Mouse (Mus musculus) heart, embryonic 14.5 days (tissue): ENCODE data around the gene D930007J09Rik. TPM values are rescaled to one million over a fixed set of nuclear protein-coding genes. Genes with fewer than 3 reads are reported as not detected.

Source experiments
- ATAC-seq: fragments of 200-750 bp; cut with Nextera tagmentation; 2 replicates; pipeline ENCODE4 v1.8.0; 2017; ENCODE audit warnings: low read depth, moderate TSS enrichment; ENCODE audit not compliant: insufficient number of reproducible peaks, insufficient read depth, low FRiP score
- H3K27ac ChIP-seq, 2 experiments: fragments of 200-500 bp in 1 of 2; fragments of 300-500 bp in 1 of 2; sonication (generic) in 1 of 2; replicated peaks in 1 of 2; 2 replicates each; pipeline ENCODE4 v1.5.1; 2012 to 2014; ENCODE audit warnings: low read depth in 2 of 2, low read length in 2 of 2, control low read depth in 1 of 2, mild to moderate bottlenecking in 1 of 2, mixed read lengths in 1 of 2; ENCODE audit not compliant: control insufficient read depth in 1 of 2, insufficient read depth in 1 of 2
- H3K27me3 ChIP-seq: fragments of 300-500 bp; sonication (generic); 2 replicates; pipeline ENCODE4 v1.6.1; 2014; ENCODE audit warnings: mild to moderate bottlenecking, low read length, control low read depth; ENCODE audit not compliant: control insufficient read depth, insufficient read depth
- H3K36me3 ChIP-seq: fragments of 300-500 bp; sonication (generic); 2 replicates; pipeline ENCODE4 v1.6.1; 2014; ENCODE audit warnings: mild to moderate bottlenecking, control low read depth, low read length, mixed read lengths; ENCODE audit not compliant: control insufficient read depth, insufficient read depth
- H3K4me1 ChIP-seq, 2 experiments: fragments of 200-500 bp in 1 of 2; fragments of 300-500 bp in 1 of 2; sonication (generic) in 1 of 2; 2 replicates each; pipeline ENCODE4 v1.6.1; 2012 to 2014; ENCODE audit warnings: low read length in 2 of 2, control low read depth in 1 of 2, mixed read lengths in 1 of 2; ENCODE audit not compliant: control insufficient read depth in 2 of 2, insufficient read depth in 2 of 2
- H3K4me2 ChIP-seq: fragments of 300-500 bp; sonication (generic); 2 replicates; pipeline ENCODE4 v1.6.1; 2014; ENCODE audit warnings: mild to moderate bottlenecking, low read length
- H3K4me3 ChIP-seq, 2 experiments: fragments of 200-500 bp in 1 of 2; fragments of 300-500 bp in 1 of 2; sonication (generic) in 1 of 2; 2 replicates each; pipeline ENCODE4 v1.5.1; 2012 to 2014; ENCODE audit warnings: low read length in 2 of 2, mild to moderate bottlenecking in 2 of 2, control low read depth in 1 of 2, low read depth in 1 of 2, moderate library complexity in 1 of 2; ENCODE audit not compliant: control insufficient read depth in 1 of 2, insufficient read depth in 1 of 2
- H3K9ac ChIP-seq: fragments of 300-500 bp; sonication (generic); 2 replicates; pipeline ENCODE4 v1.6.1; 2014; ENCODE audit warnings: mild to moderate bottlenecking, low read length
- H3K9me3 ChIP-seq: fragments of 300-500 bp; sonication (generic); 2 replicates; pipeline ENCODE4 v1.6.1; 2016; ENCODE audit warnings: low read length, control low read depth; ENCODE audit not compliant: control insufficient read depth
- WGBS: fragments of 180-500 bp; shearing (Covaris S2); extraction: QIAGEN DNeasy Blood & Tissue Kit; methylation state at CpG from one replicate; pipeline ENCODE4 v1.1.7; 2014; 5-methylcytosine and 5-hydroxymethylcytosine counted together
- polyA plus RNA-seq: library from polyadenylated mRNA; unstranded; fragments of >200 nt; fragmentation: Nextera tagmentation; extraction: Ambion mirVana; gene quantifications from 2 replicates; pipeline ENCODE4 v1.2.1, GENCODE M21; 2014

The D930007J09Rik gene
- polyA plus RNA-seq, 1 experiment from 2014 or later: not detected

- ATAC-seq: no peak
- Histone ChIP-seq H3K9ac (no peak overlapping the region), H3K27ac (no peak overlapping the region), H3K27me3 (no peaks in the 10 kb centered on the region), H3K4me3 (no peak overlapping the region), H3K9me3 (no peaks in the 10 kb centered on the region), H3K36me3 (peaks cover 7% of the 10 kb centered on the region; the same call in 1 of the 2 replicates), H3K4me1 (no peaks in the 10 kb centered on the region), H3K4me2 (no peak overlapping the region)
- WGBS: 83% methylated on average over 3 of the region's 3 CpGs
Measured at GRCm38 (mm10) chr13:32827111-32827822, 24.6 kb upstream of the D930007J09Rik start.

DNA sequence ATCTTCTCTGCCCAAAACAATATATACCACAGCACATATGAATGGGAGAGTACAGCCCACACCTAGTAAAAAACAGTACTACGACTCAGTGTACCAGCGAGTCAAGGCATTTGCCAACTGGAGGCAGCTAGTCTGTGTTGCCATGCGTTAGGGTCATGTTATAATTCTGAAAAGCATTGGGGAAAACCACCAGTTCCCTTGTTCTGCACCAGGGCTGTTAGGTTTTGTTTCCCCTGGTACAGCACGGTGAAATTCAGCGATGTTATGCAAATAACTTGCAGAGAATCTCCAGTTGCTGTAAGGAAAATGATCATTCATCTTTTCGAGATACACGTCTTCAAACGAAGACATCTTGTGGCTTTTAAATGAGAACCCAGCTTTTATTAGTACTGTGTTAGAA is 22.9 kb upstream of the D930007J09Rik start:
- H3K4me3 ChIP-seq: no peak overlapping the region
- no peak for ATAC-seq
- WGBS: 87% methylated on average over 8 of the region's 8 CpGs

GRCm38 (mm10) chr13:32824377-32825330 is 22.0 kb upstream of the D930007J09Rik start:
- H3K4me1 ChIP-seq: no peaks in the 10 kb centered on the region
- no peak overlapping the region for H3K27ac ChIP-seq
- H3K9me3 ChIP-seq: no peaks in the 10 kb centered on the region
- H3K4me3 ChIP-seq: no peak overlapping the region
- no peaks in the 10 kb centered on the region for H3K27me3 ChIP-seq
- H3K36me3 ChIP-seq: peaks cover 33% of the 10 kb centered on the region
- H3K4me2 ChIP-seq: no peak overlapping the region
- H3K9ac ChIP-seq: no peak overlapping the region
- ATAC-seq: no peak
- WGBS: 83% methylated on average over 6 of the region's 6 CpGs

More for the DNA sequence above, 22.9 kb upstream of the D930007J09Rik start:
- Histone ChIP-seq H3K9ac (no peak overlapping the region), H3K36me3 (peaks cover 24% of the 10 kb centered on the region), H3K9me3 (no peaks in the 10 kb centered on the region), H3K4me1 (no peaks in the 10 kb centered on the region), H3K4me2 (no peak overlapping the region), H3K27ac (no peak overlapping the region), H3K27me3 (no peaks in the 10 kb centered on the region)

GRCm38 (mm10) chr13:32823126-32823525 is 20.5 kb upstream of the D930007J09Rik start:
- no peak overlapping the region for H3K9ac ChIP-seq
- no peaks in the 10 kb centered on the region for H3K9me3 ChIP-seq
- no peak overlapping the region for H3K4me2 ChIP-seq
- no peak for ATAC-seq
- H3K27me3 ChIP-seq: no peaks in the 10 kb centered on the region
- peaks cover 48% of the 10 kb centered on the region for H3K36me3 ChIP-seq
- no peak overlapping the region for H3K4me3 ChIP-seq
- H3K4me1 ChIP-seq: no peaks in the 10 kb centered on the region
- no peak overlapping the region for H3K27ac ChIP-seq
- WGBS: 70% methylated on average over 6 of the region's 6 CpGs

- peaks cover 62% of the 10 kb centered on the region for H3K36me3 ChIP-seq
- H3K4me2 ChIP-seq: no peak overlapping the region
- no peaks in the 10 kb centered on the region for H3K27me3 ChIP-seq
- H3K27ac ChIP-seq: no peak overlapping the region
- H3K4me1 ChIP-seq: no peaks in the 10 kb centered on the region
- H3K9me3 ChIP-seq: no peaks in the 10 kb centered on the region
- no peak overlapping the region for H3K9ac ChIP-seq
- WGBS: 97% methylated on average over 4 of the region's 4 CpGs
- H3K4me3 ChIP-seq: no peak overlapping the region
- no peak for ATAC-seq
Measured at GRCm38 (mm10) chr13:32821671-32822070, 19.0 kb upstream of the D930007J09Rik start.

GRCm38 (mm10) chr13:32819926-32820325 is 17.3 kb upstream of the D930007J09Rik start:
- no peaks in the 10 kb centered on the region for H3K27me3 ChIP-seq
- H3K27ac ChIP-seq: no peak overlapping the region
- H3K4me2 ChIP-seq: no peak overlapping the region
- peaks cover 72% of the 10 kb centered on the region for H3K36me3 ChIP-seq
- no peak overlapping the region for H3K4me3 ChIP-seq
- H3K9me3 ChIP-seq: no peaks in the 10 kb centered on the region
- 83% methylated on average over 5 of the region's 5 CpGs for WGBS
- no peak overlapping the region for H3K9ac ChIP-seq
- no peaks in the 10 kb centered on the region for H3K4me1 ChIP-seq
- ATAC-seq: no peak

DNA sequence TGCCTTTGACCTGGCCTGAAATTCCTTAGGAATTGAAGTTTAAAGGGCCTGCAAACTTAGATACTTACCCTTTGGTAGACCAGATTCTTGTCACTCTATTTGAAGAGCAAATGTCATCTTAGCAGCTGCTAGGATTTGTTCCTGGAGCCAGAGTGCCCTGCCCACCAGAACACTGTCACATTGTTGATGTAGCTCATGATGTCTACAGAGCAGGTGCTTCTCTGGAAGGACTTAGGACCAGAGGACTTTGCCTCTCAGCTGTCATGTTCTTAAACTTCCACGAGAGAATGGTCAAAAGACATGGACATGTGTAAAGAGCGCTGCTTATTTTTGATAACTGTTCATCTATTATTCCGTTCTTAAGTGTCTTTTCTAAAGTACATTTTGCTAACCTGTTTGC is 16.6 kb upstream of the D930007J09Rik start:
- H3K9me3 ChIP-seq: no peaks in the 10 kb centered on the region
- no peaks in the 10 kb centered on the region for H3K27me3 ChIP-seq
- ATAC-seq: no peak
- 91% methylated on average over 3 of the region's 3 CpGs for WGBS
- no peak overlapping the region for H3K27ac ChIP-seq
- H3K9ac ChIP-seq: no peak overlapping the region
- no peak overlapping the region for H3K4me2 ChIP-seq
- H3K36me3 ChIP-seq: peaks cover 78% of the 10 kb centered on the region
- H3K4me3 ChIP-seq: no peak overlapping the region
- H3K4me1 ChIP-seq: no peaks in the 10 kb centered on the region
